8 mouse cellular contexts compared by ENCODE assay signal in the genomic region with DNA sequence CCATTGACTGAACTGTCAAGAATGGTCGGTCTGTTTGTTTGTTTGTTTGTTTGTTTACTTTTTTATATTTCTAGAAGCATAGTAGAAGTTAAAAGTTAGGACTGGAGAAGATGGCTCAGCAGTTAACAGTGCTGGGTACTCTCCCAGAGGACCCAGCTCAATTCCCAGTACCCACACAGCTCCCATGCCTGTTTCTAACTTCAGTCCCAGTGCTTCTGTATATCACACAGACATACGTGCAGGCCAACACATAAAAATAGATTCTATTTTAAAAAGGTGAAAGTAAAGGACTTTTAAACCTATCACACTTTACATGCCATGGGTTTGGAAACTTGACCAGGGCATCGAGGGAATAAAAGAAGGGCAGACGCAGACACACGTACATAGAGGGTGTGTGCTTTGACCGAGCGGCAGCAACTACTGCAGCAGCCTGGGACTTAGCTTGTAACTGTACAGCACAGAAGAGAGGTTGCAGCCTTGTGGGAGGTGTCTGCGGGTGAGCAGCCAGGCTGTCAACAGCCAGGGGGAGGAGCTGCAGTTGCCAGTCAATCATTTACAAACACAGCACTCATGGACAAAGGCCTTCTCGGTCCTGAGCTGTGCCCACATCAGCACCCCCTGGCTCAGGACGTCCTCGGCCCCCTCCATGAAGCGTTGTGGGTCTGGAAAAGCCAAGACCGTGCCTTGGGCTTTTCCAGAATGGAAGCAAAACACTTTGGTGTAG. TPM values are rescaled to one million over a fixed set of nuclear protein-coding genes. Genes with fewer than 3 reads are reported as not detected.
DNase-seq lines count a peak whose midpoint lies in the region; ATAC-seq and TF ChIP-seq lines count a peak whose summit lies in the region.

No protein-coding gene starts in this region.

- H3K9ac ChIP-seq in hindbrain, embryonic 15.5 days, result peak overlapping the region; percentile 7
- no peak overlapping the region for H3K9ac ChIP-seq in liver, embryonic 12.5 days
- peak overlapping the region; percentile 47; the same call in 1 of the 2 replicates for H3K9ac ChIP-seq in neural tube, embryonic 15.5 days (replicated peaks)

- peak overlapping the region; percentile 87 for H3K4me3 ChIP-seq in layer of hippocampus, adult 2 months
- peak overlapping the region; percentile 20; the same call in 1 of the 2 replicates for H3K4me3 ChIP-seq in forebrain, embryonic 10.5 days
- peak overlapping the region; percentile 60 for H3K4me3 ChIP-seq in hindbrain, embryonic 15.5 days
- H3K4me3 ChIP-seq in liver, embryonic 12.5 days, result no peak overlapping the region
- peak overlapping the region; percentile 68 for H3K4me3 ChIP-seq in neural tube, embryonic 15.5 days (replicated peaks)

- TF ChIP-seq CTCF in layer of hippocampus, adult 2 months (conservative IDR thresholded peaks at IDR 0.05), result peak; percentile 15; the same call in 1 of the 2 replicates

- H3K27me3 ChIP-seq in forebrain, embryonic 10.5 days (ENCODE audit: poor library complexity, severe bottlenecking), result no peaks in the 10 kb centered on the region
- H3K27me3 ChIP-seq in hindbrain, embryonic 15.5 days, result no peaks in the 10 kb centered on the region
- no peaks in the 10 kb centered on the region for H3K27me3 ChIP-seq in liver, embryonic 12.5 days (replicated peaks)
- no peaks in the 10 kb centered on the region for H3K27me3 ChIP-seq in neural tube, embryonic 15.5 days (replicated peaks)

- peaks cover 46% of the 10 kb centered on the region for H3K4me1 ChIP-seq in forebrain, embryonic 10.5 days
- peaks cover 60% of the 10 kb centered on the region for H3K4me1 ChIP-seq in hindbrain, embryonic 15.5 days (replicated peaks)
- peaks cover 32% of the 10 kb centered on the region for H3K4me1 ChIP-seq in liver, embryonic 12.5 days
- peaks cover 49% of the 10 kb centered on the region for H3K4me1 ChIP-seq in neural tube, embryonic 15.5 days

- H3K27ac ChIP-seq in layer of hippocampus, adult 2 months, result peak overlapping the region; percentile 69; the same call in 1 of the 2 replicates
- H3K27ac ChIP-seq in forebrain, embryonic 10.5 days, result peak overlapping the region; percentile 49; the same call in 1 of the 2 replicates
- peak overlapping the region; percentile 36; the same call in 1 of the 2 replicates for H3K27ac ChIP-seq in hindbrain, embryonic 15.5 days (replicated peaks)
- peak overlapping the region; percentile 48 for H3K27ac ChIP-seq in liver, embryonic 12.5 days
- H3K27ac ChIP-seq in neural tube, embryonic 15.5 days (replicated peaks), result peak overlapping the region; percentile 51; the same call in 1 of the 2 replicates

- ATAC-seq in hindbrain, embryonic 15.5 days (ENCODE audit: low FRiP score, low read depth), result peak; percentile 8; the same call in 1 of the 2 replicates
- ATAC-seq in liver, embryonic 12.5 days, result peak; percentile 78
- no peak for ATAC-seq in neural tube, embryonic 15.5 days (ENCODE audit: low FRiP score)

- peaks cover 17% of the 10 kb centered on the region; the same call in 1 of the 2 replicates for H3K36me3 ChIP-seq in forebrain, embryonic 10.5 days (replicated peaks)
- H3K36me3 ChIP-seq in hindbrain, embryonic 15.5 days, result 0 out of 2 replicates have a peak, but pooled peaks cover 4% of the 10 kb centered on the region
- H3K36me3 ChIP-seq in liver, embryonic 12.5 days, result no peaks in the 10 kb centered on the region
- H3K36me3 ChIP-seq in neural tube, embryonic 15.5 days, result no peaks in the 10 kb centered on the region

- H3K4me2 ChIP-seq in hindbrain, embryonic 15.5 days, result peak overlapping the region; percentile 88
- peak overlapping the region; percentile 14; the same call in 1 of the 2 replicates for H3K4me2 ChIP-seq in liver, embryonic 12.5 days
- H3K4me2 ChIP-seq in neural tube, embryonic 15.5 days, result peak overlapping the region; percentile 71

- H3K9me3 ChIP-seq in forebrain, embryonic 10.5 days, result no peaks in the 10 kb centered on the region
- H3K9me3 ChIP-seq in hindbrain, embryonic 15.5 days, result no peaks in the 10 kb centered on the region
- H3K9me3 ChIP-seq in liver, embryonic 12.5 days (replicated peaks), result no peaks in the 10 kb centered on the region
- H3K9me3 ChIP-seq in neural tube, embryonic 15.5 days (replicated peaks), result no peaks in the 10 kb centered on the region

- DNase-seq in layer of hippocampus, adult 2 months (ENCODE audit: low spot score in 2 of 2), result no peak
- DNase-seq in layer of hippocampus, postnatal 10 days (ENCODE audit: low spot score in 2 of 2), result no peak
- no peak for DNase-seq in forebrain, embryonic 10.5 days (ENCODE audit: extremely low spot score, low spot score)
- no peak for DNase-seq in left cerebral cortex, adult 8-10 months (ENCODE audit: low spot score in 2 of 2)
- no peak for DNase-seq in right cerebral cortex, postnatal 36 days (ENCODE audit: low spot score in 2 of 2)

- WGBS in forebrain, embryonic 10.5 days, result 53% methylated on average over 13 of the region's 13 CpGs
- WGBS in hindbrain, embryonic 15.5 days, result 16% methylated on average over 13 of the region's 13 CpGs
- WGBS in liver, embryonic 12.5 days (ENCODE audit: insufficient replicate concordance), result 61% methylated on average over 13 of the region's 13 CpGs
- 23% methylated on average over 13 of the region's 13 CpGs for WGBS in neural tube, embryonic 15.5 days

RNA-seq across cellular contexts. Expression of a gene that starts 22.5 kb away (rescaled TPM):
- 100 to 1,000 TPM; 169 TPM for total RNA-seq in layer of hippocampus, adult 2 months (2021)
- 100 to 1,000 TPM; 184 to 188 TPM for total RNA-seq in layer of hippocampus, postnatal 10 days (2021)
- polyA plus RNA-seq in forebrain, embryonic 10.5 days (2016; fragmentation: Nextera tagmentation; extraction: Ambion mirVana), result 29.6 and 33.9 TPM in 2 replicates
- polyA plus RNA-seq in hindbrain, embryonic 15.5 days (2015; fragmentation: Nextera tagmentation; extraction: Ambion mirVana), result 259 and 269 TPM in 2 replicates
- 7.5 and 7.9 TPM in 2 replicates for polyA plus RNA-seq in liver, embryonic 12.5 days (2016; fragmentation: Nextera tagmentation; extraction: Ambion mirVana)
- polyA plus RNA-seq in neural tube, embryonic 15.5 days (2015; fragmentation: Nextera tagmentation; extraction: Ambion mirVana), result 201 and 259 TPM in 2 replicates
- 100 to 1,000 TPM; 180 to 191 (median 184) TPM for total RNA-seq in left cerebral cortex, adult 8-10 months (2022)

RNA-seq across cellular contexts. Expression of a gene that starts 33.1 kb away (rescaled TPM):
- total RNA-seq in layer of hippocampus, adult 2 months (2021), result 10 to 100 TPM; 29.2 to 30.3 TPM
- 10 to 100 TPM; 29.7 to 31.0 TPM for total RNA-seq in layer of hippocampus, postnatal 10 days (2021)
- 86.5 and 95.9 TPM in 2 replicates for polyA plus RNA-seq in forebrain, embryonic 10.5 days (2016; fragmentation: Nextera tagmentation; extraction: Ambion mirVana)
- polyA plus RNA-seq in hindbrain, embryonic 15.5 days (2015; fragmentation: Nextera tagmentation; extraction: Ambion mirVana), result 43.8 and 44.6 TPM in 2 replicates
- polyA plus RNA-seq in liver, embryonic 12.5 days (2016; fragmentation: Nextera tagmentation; extraction: Ambion mirVana), result 51.3 and 52.3 TPM in 2 replicates
- polyA plus RNA-seq in neural tube, embryonic 15.5 days (2015; fragmentation: Nextera tagmentation; extraction: Ambion mirVana), result 44.4 and 58.6 TPM in 2 replicates
- total RNA-seq in left cerebral cortex, adult 8-10 months (2022), result 10 to 100 TPM; 25.3 to 33.2 (median 29.2) TPM

RNA-seq across cellular contexts. Expression of a gene that starts 59.7 kb away (rescaled TPM):
- under 1 TPM; 0.31 to 0.42 TPM for total RNA-seq in layer of hippocampus, adult 2 months (2021)
- total RNA-seq in layer of hippocampus, postnatal 10 days (2021), result under 1 TPM; 0.25 to 0.34 TPM
- polyA plus RNA-seq in forebrain, embryonic 10.5 days (2016; fragmentation: Nextera tagmentation; extraction: Ambion mirVana), result 0.14 TPM in 1 of 2 replicates, not detected in the other
- polyA plus RNA-seq in hindbrain, embryonic 15.5 days (2015; fragmentation: Nextera tagmentation; extraction: Ambion mirVana), result 0.29 and 0.30 TPM in 2 replicates
- polyA plus RNA-seq in liver, embryonic 12.5 days (2016; fragmentation: Nextera tagmentation; extraction: Ambion mirVana), result 0.11 and 0.12 TPM in 2 replicates
- 0.26 and 0.33 TPM in 2 replicates for polyA plus RNA-seq in neural tube, embryonic 15.5 days (2015; fragmentation: Nextera tagmentation; extraction: Ambion mirVana)
- total RNA-seq in left cerebral cortex, adult 8-10 months (2022), result under 1 TPM; 0.37 to 0.77 (median 0.59) TPM

Comparison
In these comparisons a context has a peak if more than half of its experiments do, and no peak if none do; other contexts are left out.
1. H3K4me2 ChIP-seq: peak in every context shown above with its lines; median percentile 88 in hindbrain, embryonic 15.5 days; 71 in neural tube, embryonic 15.5 days; 14 in liver, embryonic 12.5 days.